Mouse (Mus musculus): ENCODE results near the gene Cidec.
A peak's percentile ranks its signal among the peaks of the same experiment; 100 is the strongest.

The Cidec gene

GRCm38 (mm10) chr6:113444207-113444965 is 8.8 kb upstream of the Cidec start:
- DNase-seq (ENCODE audit: low spot score): no peak

GRCm38 (mm10) chr6:113443091-113443490 is 7.5 kb upstream of the Cidec start:
- DNase-seq (ENCODE audit: low spot score): no peak

GRCm38 (mm10) chr6:113442442-113443090 is 7.0 kb upstream of the Cidec start, which contains the start of gene Jagn1:
Gene Jagn1, plus strand, starts transcription at chr6:113442569.
- DNase-seq (ENCODE audit: low spot score): peak; percentile 93

GRCm38 (mm10) chr6:113442087-113442441 is 6.5 kb upstream of the Cidec start:
- DNase-seq (ENCODE audit: low spot score): no peak

GRCm38 (mm10) chr6:113441147-113441680 is 5.7 kb upstream of the Cidec start:
- DNase-seq (ENCODE audit: low spot score): peak; percentile 74

GRCm38 (mm10) chr6:113440686-113441085 is 5.1 kb upstream of the Cidec start:
- DNase-seq (ENCODE audit: low spot score): no peak

- DNase-seq (ENCODE audit: low spot score): no peak
Measured at GRCm38 (mm10) chr6:113438721-113439430, 3.3 kb upstream of the Cidec start.

- DNase-seq (ENCODE audit: low spot score): no peak
Measured at GRCm38 (mm10) chr6:113437135-113437534, 1.6 kb upstream of the Cidec start.

GRCm38 (mm10) chr6:113434691-113435090 is 869 bp downstream of the Cidec start:
- DNase-seq (ENCODE audit: low spot score): no peak

GRCm38 (mm10) chr6:113433661-113434060 is 1.9 kb downstream of the Cidec start:
- no peak for DNase-seq (ENCODE audit: low spot score)

- no peak for DNase-seq (ENCODE audit: low spot score)
Measured at GRCm38 (mm10) chr6:113431801-113432200, 3.8 kb downstream of the Cidec start.

- no peak for DNase-seq (ENCODE audit: low spot score)
Measured at GRCm38 (mm10) chr6:113430846-113431245, 4.7 kb downstream of the Cidec start.

- DNase-seq (ENCODE audit: low spot score): no peak
Measured at GRCm38 (mm10) chr6:113429965-113430364, 5.6 kb downstream of the Cidec start.

GRCm38 (mm10) chr6:113428006-113428405 is 7.6 kb downstream of the Cidec start:
- DNase-seq (ENCODE audit: low spot score): no peak

GRCm38 (mm10) chr6:113427397-113427796 is 8.2 kb downstream of the Cidec start:
- DNase-seq (ENCODE audit: low spot score): peak; percentile 34

GRCm38 (mm10) chr6:113426696-113427095 is 8.9 kb downstream of the Cidec start:
- DNase-seq (ENCODE audit: low spot score): no peak

- DNase-seq (ENCODE audit: low spot score): no peak
Measured at GRCm38 (mm10) chr6:113424187-113424586, 11.4 kb downstream of the Cidec start.

GRCm38 (mm10) chr6:113423000-113423399 is 12.6 kb downstream of the Cidec start:
- DNase-seq (ENCODE audit: low spot score): no peak

GRCm38 (mm10) chr6:113419199-113419587 is 16.4 kb downstream of the Cidec start, which contains the start of gene Rpusd3:
Gene Rpusd3, minus strand, starts transcription at chr6:113419340.
- DNase-seq (ENCODE audit: low spot score): peak; percentile 98

GRCm38 (mm10) chr6:113418441-113419198 is 16.9 kb downstream of the Cidec start:
- DNase-seq (ENCODE audit: low spot score): no peak

GRCm38 (mm10) chr6:113416416-113416815 is 19.1 kb downstream of the Cidec start:
- DNase-seq (ENCODE audit: low spot score): no peak

GRCm38 (mm10) chr6:113410001-113410400 is 25.6 kb downstream of the Cidec start:
- no peak for DNase-seq (ENCODE audit: low spot score)

Data from lung, postnatal 25 days (tissue).